Comparison of ENCODE assay signal across 9 mouse cellular contexts in the genomic region with DNA sequence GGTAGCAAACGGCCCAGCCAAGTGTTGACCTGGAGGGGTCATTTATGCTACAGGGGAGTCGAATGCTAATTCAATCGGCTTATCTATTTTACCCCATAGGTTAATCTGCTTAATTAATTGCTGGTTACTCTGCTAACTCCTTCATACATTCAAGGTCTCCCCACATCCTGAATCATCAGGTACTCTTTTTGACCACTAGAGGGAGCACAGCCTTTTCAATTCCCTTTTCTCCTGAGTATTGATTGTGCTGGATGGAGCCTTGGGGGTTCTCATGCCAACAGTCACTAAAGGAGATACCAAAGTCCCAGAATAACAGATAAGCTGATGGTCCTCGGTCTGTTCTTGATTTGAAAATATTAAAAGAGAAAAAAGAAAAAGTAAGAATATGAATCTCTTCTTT.
DNase-seq lines count a peak whose midpoint lies in the region; TF ChIP-seq lines count a peak whose summit lies in the region.
"Had no signal": no experiment of that assay in that cellular context is flagged by ENCODE, and none has a peak within 500 bp of the region (broad histone marks: within the 10 kb centered on the region; RNA-seq: fewer than 3 reads in every experiment).

No protein-coding gene starts in this region.

- no peak overlapping the region for H3K27ac ChIP-seq in gastrocnemius, adult 2 months
- no peak overlapping the region for H3K27ac ChIP-seq in bone marrow macrophage, adult 2 months (ENCODE audit: insufficient read depth, low read depth, low read length)
- H3K27ac ChIP-seq: embryonic facial prominence, embryonic 15.5 days had no signal

- TF ChIP-seq POLR2A in bone marrow macrophage, adult 2 months (IDR thresholded peaks at IDR 0.05; ENCODE audit: borderline replicate concordance, low read depth, low read length): no peak

- no peaks in the 10 kb centered on the region for H3K4me1 ChIP-seq in bone marrow macrophage, adult 2 months (ENCODE audit: control insufficient read depth, insufficient read depth, low read length)

- intact Hi-C loops in gastrocnemius, adult 2 months (cut with DNase I): loop anchor here (1.0 to 5.0 kb wide), 2 partner anchors 88 to 263 kb away; no protein-coding TSS in a partner anchor

- no peak for DNase-seq in gastrocnemius, adult 2 months
- DNase-seq in gastrocnemius, postnatal 10 days: no peak
- DNase-seq in ovary, postnatal 14 days (ENCODE audit: low spot score): peak; percentile 22
- no peak for DNase-seq in ovary, adult 18-20 months (ENCODE audit: low spot score)
- DNase-seq in large intestine, adult 2 months (ENCODE audit: low read depth, low spot score): peak; percentile 4
- DNase-seq in testis, postnatal 14 days (ENCODE audit: low spot score): no peak
- DNase-seq in urinary bladder, adult 2 months (ENCODE audit: low spot score): no peak

- no peak overlapping the region for H3K4me3 ChIP-seq in gastrocnemius, adult 2 months
- no peak overlapping the region for H3K4me3 ChIP-seq in bone marrow macrophage, adult 2 months (ENCODE audit: insufficient read depth, low read length)
- H3K4me3 ChIP-seq: embryonic facial prominence, embryonic 15.5 days had no signal

- TF ChIP-seq CTCF in gastrocnemius, adult 2 months (IDR thresholded peaks at IDR 0.05): peak; percentile 92
- TF ChIP-seq CTCF in bone marrow macrophage, adult 2 months (IDR thresholded peaks at IDR 0.05; ENCODE audit: low read depth, low read length): 0 out of 2 replicates have a peak, but pooled peaks have one; percentile 25

- WGBS in large intestine, adult 2 months: 30% methylated on average over 4 of the region's 4 CpGs

Comparison
In these comparisons a context has a peak if more than half of its experiments do, and no peak if none do; other contexts are left out.
1. DNase-seq: peak in ovary, postnatal 14 days (single experiment) and large intestine, adult 2 months (single experiment); none in gastrocnemius, adult 2 months (single experiment), gastrocnemius, postnatal 10 days (single experiment), ovary, adult 18-20 months (single experiment), testis, postnatal 14 days (single experiment) and urinary bladder, adult 2 months (single experiment).